Comparison of ENCODE assay signal across 10 mouse cellular contexts in the genomic region with DNA sequence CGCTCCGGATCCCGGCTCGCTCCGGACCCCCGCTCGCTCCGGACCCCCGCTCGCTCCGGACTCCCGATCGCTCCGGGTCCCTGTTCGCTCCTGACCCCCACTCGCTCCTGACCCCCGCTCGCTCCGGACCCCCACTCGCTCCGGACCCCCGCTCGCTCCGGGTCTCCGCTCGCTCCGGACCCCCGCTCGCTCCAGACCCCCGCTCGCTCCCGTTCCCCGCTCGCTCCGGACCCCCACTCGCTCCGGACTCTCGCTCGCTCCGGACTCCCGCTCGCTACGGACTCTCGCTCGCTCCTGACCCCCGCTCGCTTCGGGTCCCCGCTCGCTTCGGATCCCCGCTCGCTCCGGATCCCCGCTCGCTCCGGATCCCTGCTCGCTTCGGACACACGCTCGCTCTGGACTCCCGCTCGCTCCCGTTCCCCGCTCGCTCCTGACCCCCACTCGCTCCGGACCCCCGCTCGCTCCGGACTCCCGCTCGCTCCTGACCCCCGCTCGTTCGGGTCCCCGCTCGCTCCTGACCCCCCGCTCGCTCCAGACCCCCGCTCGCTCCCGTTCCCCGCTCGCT. TPM values are rescaled to one million over a fixed set of nuclear protein-coding genes. Genes with fewer than 3 reads are reported as not detected.
A peak's percentile ranks its signal among the peaks of the same experiment; 100 is the strongest.
DNase-seq lines count a peak whose midpoint lies in the region; ATAC-seq and TF ChIP-seq lines count a peak whose summit lies in the region.
"Not testable (repeated sequence)": the region's sequence is repeated elsewhere in the genome, so short reads cannot be mapped to it uniquely, and the experiment has no call there.
"Had no signal": no experiment of that assay in that cellular context is flagged by ENCODE, and none has a peak within 500 bp of the region (broad histone marks: within the 10 kb centered on the region; RNA-seq: fewer than 3 reads in every experiment).

No protein-coding gene starts in this region.

- H3K9me3 ChIP-seq in embryonic facial prominence, embryonic 10.5 days; forebrain, postnatal 0 days (ENCODE audit: low read length); hindbrain, embryonic 10.5 days; kidney, embryonic 14.5 days (ENCODE audit: control insufficient read depth, low read length); limb, embryonic 14.5 days (ENCODE audit: control insufficient read depth, low read length); lung, postnatal 0 days (ENCODE audit: low read length); neural tube, embryonic 13.5 days: not testable (repeated sequence)

- H3K4me2 ChIP-seq in forebrain, postnatal 0 days (ENCODE audit: low read depth), result peak overlapping the region; percentile 98
- H3K4me2 ChIP-seq in kidney, embryonic 14.5 days (replicated peaks; ENCODE audit: low read depth, low read length), result peak overlapping the region; percentile 87
- H3K4me2 ChIP-seq in limb, embryonic 14.5 days (replicated peaks; ENCODE audit: low read depth, low read length, severe bottlenecking), result peak overlapping the region; percentile 91
- H3K4me2 ChIP-seq in lung, postnatal 0 days (replicated peaks; ENCODE audit: low read depth, low read length), result peak overlapping the region; percentile 88
- H3K4me2 ChIP-seq in neural tube, embryonic 13.5 days, result peak overlapping the region; percentile 88

- TF ChIP-seq CTCF in forebrain, postnatal 0 days (IDR thresholded peaks at IDR 0.05; ENCODE audit: low read depth); lung, postnatal 0 days (IDR thresholded peaks at IDR 0.05): not testable (repeated sequence)

- H3K27ac ChIP-seq in embryonic facial prominence, embryonic 10.5 days (replicated peaks); forebrain, postnatal 0 days (ENCODE audit: low read depth, low read length); hindbrain, embryonic 10.5 days; kidney, embryonic 14.5 days (ENCODE audit: low read depth, low read length); limb, embryonic 14.5 days (replicated peaks; ENCODE audit: low read depth, low read length); lung, postnatal 0 days (ENCODE audit: low read length); neural tube, embryonic 13.5 days (replicated peaks): not testable (repeated sequence)

- not testable (repeated sequence) for H3K9ac ChIP-seq in forebrain, postnatal 0 days; limb, embryonic 14.5 days (ENCODE audit: low read depth, low read length, severe bottlenecking)
- H3K9ac ChIP-seq in kidney, embryonic 14.5 days (ENCODE audit: low read depth, low read length), result peak overlapping the region; percentile 52; the same call in 1 of the 2 replicates
- H3K9ac ChIP-seq in lung, postnatal 0 days (replicated peaks; ENCODE audit: low read depth), result peak overlapping the region; percentile 46; the same call in 1 of the 2 replicates
- H3K9ac ChIP-seq in neural tube, embryonic 13.5 days, result peak overlapping the region; percentile 60

- H3K36me3 ChIP-seq in embryonic facial prominence, embryonic 10.5 days (replicated peaks); forebrain, postnatal 0 days (ENCODE audit: insufficient read depth); hindbrain, embryonic 10.5 days; kidney, embryonic 14.5 days (ENCODE audit: control insufficient read depth, insufficient read depth, low read length); limb, embryonic 14.5 days (ENCODE audit: control insufficient read depth, insufficient read depth, low read length); lung, postnatal 0 days (ENCODE audit: insufficient read depth, low read length); neural tube, embryonic 13.5 days: not testable (repeated sequence)

- DNase-seq in ES-CJ7 (ENCODE audit: low read depth, low spot score), result peak; percentile 55
- peak; percentile 42 for DNase-seq in embryonic facial prominence, embryonic 10.5 days (ENCODE audit: low spot score)
- DNase-seq in forebrain, postnatal 0 days, result peak; percentile 14
- DNase-seq in hindbrain, embryonic 10.5 days (ENCODE audit: low spot score); limb, embryonic 14.5 days (ENCODE audit: low spot score); lung, postnatal 0 days (ENCODE audit: low spot score): not testable (repeated sequence)

- H3K27me3 ChIP-seq in embryonic facial prominence, embryonic 10.5 days (replicated peaks; ENCODE audit: low read depth, poor library complexity, severe bottlenecking), result peaks cover 94% of the 10 kb centered on the region
- H3K27me3 ChIP-seq in forebrain, postnatal 0 days (ENCODE audit: insufficient read depth, low read length), result peaks cover 31% of the 10 kb centered on the region
- H3K27me3 ChIP-seq in hindbrain, embryonic 10.5 days (ENCODE audit: insufficient read depth, poor library complexity, severe bottlenecking), result peaks cover 92% of the 10 kb centered on the region
- peaks cover 44% of the 10 kb centered on the region for H3K27me3 ChIP-seq in kidney, embryonic 14.5 days (ENCODE audit: control insufficient read depth, insufficient read depth, low read length)
- peaks cover 67% of the 10 kb centered on the region for H3K27me3 ChIP-seq in limb, embryonic 14.5 days (ENCODE audit: control insufficient read depth, insufficient read depth, low read length)
- not testable (repeated sequence) for H3K27me3 ChIP-seq in lung, postnatal 0 days (replicated peaks; ENCODE audit: insufficient read depth, low read length)
- peaks cover 73% of the 10 kb centered on the region for H3K27me3 ChIP-seq in neural tube, embryonic 13.5 days

- H3K4me1 ChIP-seq in embryonic facial prominence, embryonic 10.5 days, result peaks cover 18% of the 10 kb centered on the region
- not testable (repeated sequence) for H3K4me1 ChIP-seq in forebrain, postnatal 0 days (ENCODE audit: insufficient read depth); kidney, embryonic 14.5 days (ENCODE audit: control insufficient read depth, insufficient read depth, low read length); limb, embryonic 14.5 days (ENCODE audit: control insufficient read depth, insufficient read depth, low read length); lung, postnatal 0 days (ENCODE audit: insufficient read depth, low read depth, low read length)
- peaks cover 32% of the 10 kb centered on the region for H3K4me1 ChIP-seq in hindbrain, embryonic 10.5 days (replicated peaks)
- H3K4me1 ChIP-seq in neural tube, embryonic 13.5 days (replicated peaks), result peaks cover 16% of the 10 kb centered on the region

- TF ChIP-seq POLR2A in limb, embryonic 14.5 days (IDR thresholded peaks at IDR 0.05; ENCODE audit: borderline replicate concordance, extremely low read depth, insufficient read depth, insufficient read length), result not testable (repeated sequence)

- under 1% methylated on average over 85 of the region's 85 CpGs for WGBS in embryonic facial prominence, embryonic 10.5 days
- 2% methylated on average over 74 of the region's 85 CpGs for WGBS in forebrain, postnatal 0 days
- WGBS in hindbrain, embryonic 10.5 days, result 1% methylated on average over 79 of the region's 85 CpGs
- 1% methylated on average over 71 of the region's 85 CpGs for whole genome bisulfite sequencing in kidney, embryonic 14.5 days
- WGBS in limb, embryonic 14.5 days, result 2% methylated on average over 47 of the region's 85 CpGs
- 6% methylated on average over 51 of the region's 85 CpGs for WGBS in lung, postnatal 0 days
- WGBS in neural tube, embryonic 13.5 days, result 1% methylated on average over 76 of the region's 85 CpGs

- not testable (repeated sequence) for ATAC-seq in forebrain, postnatal 0 days; kidney, embryonic 14.5 days (ENCODE audit: low FRiP score, low TSS enrichment); limb, embryonic 14.5 days (ENCODE audit: low FRiP score, low read depth); lung, postnatal 0 days; neural tube, embryonic 13.5 days (ENCODE audit: low read depth)

- H3K4me3 ChIP-seq in embryonic facial prominence, embryonic 10.5 days, result peak overlapping the region; percentile 60
- peak overlapping the region; percentile 46 for H3K4me3 ChIP-seq in forebrain, postnatal 0 days (ENCODE audit: low read depth, low read length)
- H3K4me3 ChIP-seq in hindbrain, embryonic 10.5 days, result peak overlapping the region; percentile 60
- peak overlapping the region; percentile 51 for H3K4me3 ChIP-seq in kidney, embryonic 14.5 days (ENCODE audit: low read length)
- H3K4me3 ChIP-seq in limb, embryonic 14.5 days (replicated peaks; ENCODE audit: low read length), result peak overlapping the region; percentile 45
- peak overlapping the region; percentile 63 for H3K4me3 ChIP-seq in lung, postnatal 0 days (ENCODE audit: low read depth, low read length)
- H3K4me3 ChIP-seq in neural tube, embryonic 13.5 days, result peak overlapping the region; percentile 47

- not testable (repeated sequence) for TF ChIP-seq EP300 in lung, postnatal 0 days (IDR thresholded peaks at IDR 0.05)

RNA-seq across cellular contexts. Expression of a gene that starts 20.1 kb away (rescaled TPM):
- 0.32 and 0.91 TPM in 2 replicates for polyA plus RNA-seq in embryonic facial prominence, embryonic 10.5 days (2016; fragmentation: Nextera tagmentation; extraction: Ambion mirVana)
- 1.4 and 3.0 TPM in 2 replicates for total RNA-seq in forebrain, postnatal 0 days (2014; rRNA removed)
- 2.2 and 2.4 TPM in 2 replicates for polyA plus RNA-seq in forebrain, postnatal 0 days (2015; fragmentation: Nextera tagmentation; extraction: Ambion mirVana)
- polyA plus RNA-seq in hindbrain, embryonic 10.5 days (2016; fragmentation: Nextera tagmentation; extraction: Ambion mirVana), result 0.22 and 0.60 TPM in 2 replicates
- 2.4 and 2.5 TPM in 2 replicates for polyA plus RNA-seq in kidney, embryonic 14.5 days (2014; fragmentation: Nextera tagmentation; extraction: Ambion mirVana)
- polyA plus RNA-seq in limb, embryonic 14.5 days (2012; rRNA removed), result 17.8 and 17.9 TPM in 2 replicates
- 16.9 and 24.7 TPM in 2 replicates for polyA plus RNA-seq in limb, embryonic 14.5 days (2014; fragmentation: Nextera tagmentation; extraction: Ambion mirVana)
- polyA plus RNA-seq in lung, postnatal 0 days (2015; fragmentation: Nextera tagmentation; extraction: Ambion mirVana), result 20.6 and 22.0 TPM in 2 replicates
- 1.7 and 3.4 TPM in 2 replicates for polyA plus RNA-seq in neural tube, embryonic 13.5 days (2015; fragmentation: Nextera tagmentation; extraction: Ambion mirVana)

RNA-seq across cellular contexts. Expression of a gene that starts 20.7 kb away (rescaled TPM):
- 0.26 and 0.31 TPM in 2 replicates for polyA plus RNA-seq in embryonic facial prominence, embryonic 10.5 days (2016; fragmentation: Nextera tagmentation; extraction: Ambion mirVana)
- 2.6 and 5.4 TPM in 2 replicates for total RNA-seq in forebrain, postnatal 0 days (2014; rRNA removed)
- 1.5 and 2.4 TPM in 2 replicates for polyA plus RNA-seq in forebrain, postnatal 0 days (2015; fragmentation: Nextera tagmentation; extraction: Ambion mirVana)
- polyA plus RNA-seq in hindbrain, embryonic 10.5 days (2016; fragmentation: Nextera tagmentation; extraction: Ambion mirVana), result 0.11 and 0.48 TPM in 2 replicates
- 6.0 and 8.0 TPM in 2 replicates for polyA plus RNA-seq in kidney, embryonic 14.5 days (2014; fragmentation: Nextera tagmentation; extraction: Ambion mirVana)
- 1.0 and 1.3 TPM in 2 replicates for polyA plus RNA-seq in limb, embryonic 14.5 days (2012; rRNA removed)
- polyA plus RNA-seq in limb, embryonic 14.5 days (2014; fragmentation: Nextera tagmentation; extraction: Ambion mirVana), result 1.6 and 2.1 TPM in 2 replicates
- polyA plus RNA-seq in lung, postnatal 0 days (2015; fragmentation: Nextera tagmentation; extraction: Ambion mirVana), result 25.8 and 29.9 TPM in 2 replicates
- 0.98 and 1.0 TPM in 2 replicates for polyA plus RNA-seq in neural tube, embryonic 13.5 days (2015; fragmentation: Nextera tagmentation; extraction: Ambion mirVana)

RNA-seq across cellular contexts. Expression of a gene that starts 22.3 kb away (rescaled TPM):
- 41.2 and 45.6 TPM in 2 replicates for polyA plus RNA-seq in embryonic facial prominence, embryonic 10.5 days (2016; fragmentation: Nextera tagmentation; extraction: Ambion mirVana)
- total RNA-seq in forebrain, postnatal 0 days (2014; rRNA removed), result 31.5 and 34.9 TPM in 2 replicates
- 26.4 and 27.2 TPM in 2 replicates for polyA plus RNA-seq in forebrain, postnatal 0 days (2015; fragmentation: Nextera tagmentation; extraction: Ambion mirVana)
- 37.0 and 41.3 TPM in 2 replicates for polyA plus RNA-seq in hindbrain, embryonic 10.5 days (2016; fragmentation: Nextera tagmentation; extraction: Ambion mirVana)
- 32.2 and 33.7 TPM in 2 replicates for polyA plus RNA-seq in kidney, embryonic 14.5 days (2014; fragmentation: Nextera tagmentation; extraction: Ambion mirVana)
- polyA plus RNA-seq in limb, embryonic 14.5 days (2012; rRNA removed), result 81.6 and 98.3 TPM in 2 replicates
- polyA plus RNA-seq in limb, embryonic 14.5 days (2014; fragmentation: Nextera tagmentation; extraction: Ambion mirVana), result 30.0 and 35.0 TPM in 2 replicates
- polyA plus RNA-seq in lung, postnatal 0 days (2015; fragmentation: Nextera tagmentation; extraction: Ambion mirVana), result 9.5 and 10.8 TPM in 2 replicates
- polyA plus RNA-seq in neural tube, embryonic 13.5 days (2015; fragmentation: Nextera tagmentation; extraction: Ambion mirVana), result 29.2 and 31.9 TPM in 2 replicates

RNA-seq across cellular contexts. Expression of a gene that starts 38.5 kb away (rescaled TPM):
- 0.26 and 0.35 TPM in 2 replicates for polyA plus RNA-seq in embryonic facial prominence, embryonic 10.5 days (2016; fragmentation: Nextera tagmentation; extraction: Ambion mirVana)
- total RNA-seq in forebrain, postnatal 0 days (2014; rRNA removed), result not detected in 2 replicates
- polyA plus RNA-seq in forebrain, postnatal 0 days (2015; fragmentation: Nextera tagmentation; extraction: Ambion mirVana), result 0.06 and 0.29 TPM in 2 replicates
- 0.19 and 0.31 TPM in 2 replicates for polyA plus RNA-seq in hindbrain, embryonic 10.5 days (2016; fragmentation: Nextera tagmentation; extraction: Ambion mirVana)
- polyA plus RNA-seq in kidney, embryonic 14.5 days (2014; fragmentation: Nextera tagmentation; extraction: Ambion mirVana), result 0.19 and 0.23 TPM in 2 replicates
- 0.10 and 0.14 TPM in 2 replicates for polyA plus RNA-seq in limb, embryonic 14.5 days (2012; rRNA removed)
- 0.11 and 0.25 TPM in 2 replicates for polyA plus RNA-seq in limb, embryonic 14.5 days (2014; fragmentation: Nextera tagmentation; extraction: Ambion mirVana)
- 0.24 and 0.27 TPM in 2 replicates for polyA plus RNA-seq in lung, postnatal 0 days (2015; fragmentation: Nextera tagmentation; extraction: Ambion mirVana)
- polyA plus RNA-seq in neural tube, embryonic 13.5 days (2015; fragmentation: Nextera tagmentation; extraction: Ambion mirVana), result 0.63 and 0.94 TPM in 2 replicates
- total RNA-seq: heart, adult 8-10 months; layer of hippocampus, postnatal 36 days had no signal

RNA-seq across cellular contexts. Expression of a gene that starts 40.1 kb away (rescaled TPM):
- 13.7 and 14.7 TPM in 2 replicates for polyA plus RNA-seq in embryonic facial prominence, embryonic 10.5 days (2016; fragmentation: Nextera tagmentation; extraction: Ambion mirVana)
- total RNA-seq in forebrain, postnatal 0 days (2014; rRNA removed), result 8.6 and 9.5 TPM in 2 replicates
- polyA plus RNA-seq in forebrain, postnatal 0 days (2015; fragmentation: Nextera tagmentation; extraction: Ambion mirVana), result 13.4 and 14.0 TPM in 2 replicates
- polyA plus RNA-seq in hindbrain, embryonic 10.5 days (2016; fragmentation: Nextera tagmentation; extraction: Ambion mirVana), result 15.1 and 17.3 TPM in 2 replicates
- polyA plus RNA-seq in kidney, embryonic 14.5 days (2014; fragmentation: Nextera tagmentation; extraction: Ambion mirVana), result 8.8 and 11.5 TPM in 2 replicates
- polyA plus RNA-seq in limb, embryonic 14.5 days (2012; rRNA removed), result 10.5 and 11.5 TPM in 2 replicates
- 12.9 and 15.1 TPM in 2 replicates for polyA plus RNA-seq in limb, embryonic 14.5 days (2014; fragmentation: Nextera tagmentation; extraction: Ambion mirVana)
- polyA plus RNA-seq in lung, postnatal 0 days (2015; fragmentation: Nextera tagmentation; extraction: Ambion mirVana), result 7.3 and 8.7 TPM in 2 replicates
- 11.8 and 12.4 TPM in 2 replicates for polyA plus RNA-seq in neural tube, embryonic 13.5 days (2015; fragmentation: Nextera tagmentation; extraction: Ambion mirVana)
